In the genomic region with DNA sequence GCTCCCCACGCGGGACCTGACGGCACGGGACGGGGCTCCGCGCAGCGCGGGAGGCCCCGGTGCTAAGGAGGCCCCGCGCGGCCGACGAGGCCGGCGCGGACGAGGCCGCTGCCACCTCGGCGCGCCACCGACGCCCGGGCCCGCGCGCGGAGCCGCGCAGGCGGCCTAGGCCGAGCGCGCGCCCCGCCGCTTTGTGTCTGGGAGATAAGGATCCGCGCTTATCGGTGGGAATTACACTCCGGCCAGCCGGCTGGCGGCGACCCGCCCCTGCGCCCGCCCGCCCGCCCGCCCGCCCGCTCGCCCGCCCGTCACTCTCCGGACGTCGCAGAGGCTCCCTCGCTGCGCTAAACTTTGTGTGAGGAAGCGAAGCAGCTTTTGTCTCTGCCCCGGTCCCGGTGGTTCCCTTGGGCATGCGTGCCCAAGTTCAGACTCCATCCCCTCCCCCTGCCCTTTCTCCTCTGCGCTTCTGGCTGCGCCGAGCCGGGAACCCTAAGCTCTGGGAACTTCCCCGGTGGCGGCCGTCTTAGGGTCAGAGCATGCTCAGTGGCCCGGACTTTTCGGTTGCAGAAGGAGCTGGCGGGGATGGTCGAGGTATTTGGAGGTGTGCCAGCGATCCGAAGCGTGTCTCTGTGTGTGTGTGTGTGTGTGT, we compare ENCODE assay signal across 8 mouse cellular contexts. TPM values are rescaled to one million over a fixed set of nuclear protein-coding genes. Genes with fewer than 3 reads are reported as not detected.
DNase-seq lines count a peak whose midpoint lies in the region; ATAC-seq and TF ChIP-seq lines count a peak whose summit lies in the region.

No protein-coding gene starts in this region.

- in situ Hi-C loops in Patski (cut with MboI; ENCODE audit: low pct_unique_long_range_greater_than_20kb): no loop called here

- no peak for DNase-seq in Patski (ENCODE audit: low read depth, low spot score)
- DNase-seq in cerebellum, adult 9-10 months: peak; percentile 72
- peak; percentile 20 to 52 for DNase-seq in frontal cortex, adult 2 months (ENCODE audit: extremely low spot score in 1 of 2, low spot score in 1 of 2)
- DNase-seq in hindbrain, embryonic 10.5 days (ENCODE audit: low spot score): peak; percentile 82
- peak; percentile 47 to 62 for DNase-seq in layer of hippocampus, postnatal 36 days
- DNase-seq in right cerebral cortex, adult 2 months (ENCODE audit: low spot score in 2 of 2): peak; percentile 38 to 60
- DNase-seq in urinary bladder, postnatal 25 days (ENCODE audit: low spot score): peak; percentile 55

- H3K4me1 ChIP-seq in hindbrain, embryonic 10.5 days (replicated peaks): peaks cover 42% of the 10 kb centered on the region
- peaks cover 41% of the 10 kb centered on the region for H3K4me1 ChIP-seq in megakaryocyte, embryonic 14.5 days

- POLR2A ChIA-PET in Patski (lab: Charles Lee): no interaction called here

- ATAC-seq in Patski: peak; percentile 68

- no peak for TF ChIP-seq CTCF in Patski (IDR thresholded peaks at IDR 0.05)

- CTCF ChIA-PET in Patski (lab: Charles Lee): no interaction called here

- under 1% methylated on average over 80 of the region's 80 CpGs for WGBS in hindbrain, embryonic 10.5 days

- H3K27me3 ChIP-seq in Patski: no peaks in the 10 kb centered on the region
- no peaks in the 10 kb centered on the region for H3K27me3 ChIP-seq in hindbrain, embryonic 10.5 days (ENCODE audit: insufficient read depth, poor library complexity, severe bottlenecking)
- H3K27me3 ChIP-seq in megakaryocyte, embryonic 14.5 days (replicated peaks): peaks cover under 1% of the 10 kb centered on the region

- H3K4me3 ChIP-seq in hindbrain, embryonic 10.5 days: peak overlapping the region; percentile 84
- peak overlapping the region; percentile 93 for H3K4me3 ChIP-seq in megakaryocyte, embryonic 14.5 days (replicated peaks)

- no peaks in the 10 kb centered on the region for H3K9me3 ChIP-seq in hindbrain, embryonic 10.5 days
- peaks cover 5% of the 10 kb centered on the region; the same call in 1 of the 2 replicates for H3K9me3 ChIP-seq in megakaryocyte, embryonic 14.5 days

- peaks cover 30% of the 10 kb centered on the region for H3K36me3 ChIP-seq in hindbrain, embryonic 10.5 days
- peaks cover 22% of the 10 kb centered on the region for H3K36me3 ChIP-seq in megakaryocyte, embryonic 14.5 days (replicated peaks; ENCODE audit: low read length)

- peak overlapping the region; percentile 99 for H3K27ac ChIP-seq in hindbrain, embryonic 10.5 days

RNA-seq across cellular contexts. Expression of a gene that starts 0.5 kb away (rescaled TPM):
- 33.4 TPM for polyA plus RNA-seq in Patski (2021)
- polyA plus RNA-seq in frontal cortex, adult 2 months (2012; rRNA removed): 20.3 and 21.7 TPM in 2 replicates
- polyA plus RNA-seq in hindbrain, embryonic 10.5 days (2016; fragmentation: Nextera tagmentation; extraction: Ambion mirVana): 31.4 and 34.4 TPM in 2 replicates
- total RNA-seq in layer of hippocampus, postnatal 36 days (2021): 10 to 100 TPM; 26.5 to 32.7 TPM
- 0.86 TPM in 1 of 2 replicates, not detected in the other for polyA plus RNA-seq in megakaryocyte, embryonic 14.5 days (2012; ENCODE audit: insufficient read depth, low replicate concordance)

RNA-seq across cellular contexts. Expression of a gene that starts 50.3 kb away (rescaled TPM):
- not detected for polyA plus RNA-seq in Patski (2021)
- polyA plus RNA-seq in frontal cortex, adult 2 months (2012; rRNA removed): 9.2 and 10.6 TPM in 2 replicates
- polyA plus RNA-seq in hindbrain, embryonic 10.5 days (2016; fragmentation: Nextera tagmentation; extraction: Ambion mirVana): 0.21 TPM in 1 of 2 replicates, not detected in the other
- total RNA-seq in layer of hippocampus, postnatal 36 days (2021): 1 to 10 TPM in 1 of 2 experiments, under 1 TPM in 1; 0.96 to 1.0 TPM
- not detected in 2 replicates for polyA plus RNA-seq in megakaryocyte, embryonic 14.5 days (2012; ENCODE audit: insufficient read depth, low replicate concordance)

Comparison
In these comparisons a context has a peak if more than half of its experiments do, and no peak if none do; other contexts are left out.
1. RNA of a gene that starts 0.5 kb away (polyA plus RNA-seq): 33.4 TPM in Patski (single experiment), 31.4 to 34.4 TPM in hindbrain, embryonic 10.5 days and 20.3 to 21.7 TPM in frontal cortex, adult 2 months; 0.86 TPM in megakaryocyte, embryonic 14.5 days; every median in the first group is over 10 times any median in the second.